Mouse (Mus musculus) neural tube, embryonic 12.5 days (tissue): ENCODE results near the gene Scarf1. TPM values are rescaled to one million over a fixed set of nuclear protein-coding genes. Genes with fewer than 3 reads are reported as not detected.

Experiments
- ATAC-seq: fragments of 200-750 bp; cut with Nextera tagmentation; 2 replicates; pipeline ENCODE4 v1.8.0; 2017; ENCODE audit warnings: low read depth, mild to moderate bottlenecking, moderate TSS enrichment, moderate library complexity; ENCODE audit not compliant: low FRiP score
- H3K27ac ChIP-seq: fragments of 300-500 bp; sonication (generic); 2 replicates; pipeline ENCODE4 v1.5.1; 2016
- H3K27me3 ChIP-seq: fragments of 300-500 bp; sonication (generic); replicated peaks from 2 replicates; pipeline ENCODE4 v1.6.1; 2016; ENCODE audit warnings: mild to moderate bottlenecking
- H3K36me3 ChIP-seq: fragments of 300-500 bp; sonication (generic); 2 replicates; pipeline ENCODE4 v1.6.1; 2016; ENCODE audit warnings: mild to moderate bottlenecking
- H3K4me1 ChIP-seq: fragments of 300-500 bp; sonication (generic); 2 replicates; pipeline ENCODE4 v1.6.1; 2016
- H3K4me2 ChIP-seq: fragments of 300-500 bp; sonication (generic); replicated peaks from 2 replicates; pipeline ENCODE4 v1.6.1; 2016; ENCODE audit warnings: mild to moderate bottlenecking
- H3K4me3 ChIP-seq: fragments of 300-500 bp; sonication (generic); 2 replicates; pipeline ENCODE4 v1.5.1; 2016
- H3K9ac ChIP-seq: fragments of 300-500 bp; sonication (generic); 2 replicates; pipeline ENCODE4 v1.6.1; 2016; ENCODE audit warnings: mild to moderate bottlenecking
- H3K9me3 ChIP-seq: fragments of 300-500 bp; sonication (generic); 2 replicates; pipeline ENCODE4 v1.6.1; 2016; ENCODE audit warnings: mild to moderate bottlenecking
- WGBS: fragments of 180-500 bp; shearing (Covaris S2); methylation state at CpG from one replicate; pipeline ENCODE4 v1.1.7; 2016; 5-methylcytosine and 5-hydroxymethylcytosine counted together
- polyA plus RNA-seq: library from polyadenylated mRNA; unstranded; fragments of >200 nt; fragmentation: Nextera tagmentation; extraction: Ambion mirVana; gene quantifications from 2 replicates; pipeline ENCODE4 v1.2.1, GENCODE M21; 2016

Gene Scarf1
- polyA plus RNA-seq: 4.9 and 5.8 TPM in 2 replicates

- 53% methylated on average over 8 of the region's 8 CpGs for WGBS
Measured at GRCm38 (mm10) chr11:75513336-75513735, at the start of gene Scarf1. Scarf1 (plus strand) TSS chr11:75513540.

DNA sequence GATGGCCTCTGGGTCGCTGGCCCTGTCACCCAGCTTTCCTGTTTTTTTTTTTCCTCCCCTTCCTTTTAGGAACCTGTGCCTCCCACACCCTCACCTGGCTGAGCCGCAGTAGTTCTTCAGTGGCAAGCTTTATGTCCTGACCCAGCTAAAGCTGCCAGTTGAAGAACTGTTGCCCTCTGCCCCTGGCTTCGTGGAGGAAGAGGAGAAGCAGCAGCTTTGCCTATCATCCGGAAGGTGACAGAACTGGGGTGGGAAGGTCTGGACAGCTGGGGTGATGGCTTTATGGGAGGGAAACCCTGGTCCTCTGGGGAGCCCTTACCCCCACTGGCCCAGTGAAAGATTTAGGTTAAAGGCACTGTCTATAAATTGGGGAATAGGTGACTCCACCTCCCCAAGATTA lies 49.7 kb upstream of the Scarf1 start:
- no peak overlapping the region for H3K4me2 ChIP-seq
- WGBS: 75% methylated on average over 4 of the region's 4 CpGs
- H3K27ac ChIP-seq: no peak overlapping the region
- no peaks in the 10 kb centered on the region; the same call in 1 of the 2 replicates for H3K27me3 ChIP-seq
- peaks cover 34% of the 10 kb centered on the region for H3K4me1 ChIP-seq
- no peak overlapping the region for H3K9ac ChIP-seq
- peaks cover 16% of the 10 kb centered on the region for H3K36me3 ChIP-seq
- ATAC-seq: no peak
- H3K4me3 ChIP-seq: no peak overlapping the region
- no peaks in the 10 kb centered on the region for H3K9me3 ChIP-seq

More at GRCm38 (mm10) chr11:75513336-75513735, at the start of gene Scarf1:
- Histone ChIP-seq H3K4me2 (no peak within 1 kb of the TSS), H3K27ac (no peak within 1 kb of the TSS), H3K9me3 (no peaks in the 10 kb centered on the region), H3K9ac (no peak within 1 kb of the TSS), H3K4me1 (peaks cover 21% of the 10 kb centered on the region), H3K36me3 (peaks cover 20% of the 10 kb centered on the region), H3K27me3 (no peaks in the 10 kb centered on the region), H3K4me3 (no peak within 1 kb of the TSS)
- no peak for ATAC-seq

GRCm38 (mm10) chr11:75464417-75464816 lies 48.9 kb upstream of the Scarf1 start:
- Histone ChIP-seq H3K27me3 (no peaks in the 10 kb centered on the region; the same call in 1 of the 2 replicates), H3K9ac (no peak overlapping the region), H3K36me3 (peaks cover 16% of the 10 kb centered on the region), H3K4me1 (peaks cover 34% of the 10 kb centered on the region), H3K9me3 (no peaks in the 10 kb centered on the region), H3K4me3 (no peak overlapping the region), H3K4me2 (no peak overlapping the region), H3K27ac (no peak overlapping the region)
- WGBS: 92% methylated on average over 6 of the region's 6 CpGs
- no peak for ATAC-seq

- ATAC-seq: no peak
- H3K4me2 ChIP-seq: no peak overlapping the region
- 74% methylated on average over 6 of the region's 6 CpGs for WGBS
Measured at GRCm38 (mm10) chr11:75465051-75465450, 48.3 kb upstream of the Scarf1 start.

GRCm38 (mm10) chr11:75466731-75467505 lies 46.4 kb upstream of the Scarf1 start:
- no peak for ATAC-seq
- no peaks in the 10 kb centered on the region for H3K9me3 ChIP-seq
- no peak overlapping the region for H3K4me2 ChIP-seq
- H3K27me3 ChIP-seq: no peaks in the 10 kb centered on the region; the same call in 1 of the 2 replicates
- no peak overlapping the region for H3K9ac ChIP-seq
- H3K36me3 ChIP-seq: peaks cover 16% of the 10 kb centered on the region
- WGBS: 99% methylated on average over 4 of the region's 4 CpGs
- no peak overlapping the region for H3K27ac ChIP-seq
- peaks cover 23% of the 10 kb centered on the region for H3K4me1 ChIP-seq
- H3K4me3 ChIP-seq: no peak overlapping the region

More at GRCm38 (mm10) chr11:75465051-75465450, 48.3 kb upstream of the Scarf1 start:
- H3K27ac ChIP-seq: no peak overlapping the region
- H3K4me3 ChIP-seq: no peak overlapping the region
- no peaks in the 10 kb centered on the region for H3K9me3 ChIP-seq
- H3K9ac ChIP-seq: no peak overlapping the region
- no peaks in the 10 kb centered on the region; the same call in 1 of the 2 replicates for H3K27me3 ChIP-seq
- H3K4me1 ChIP-seq: peaks cover 28% of the 10 kb centered on the region
- H3K36me3 ChIP-seq: peaks cover 16% of the 10 kb centered on the region

DNA sequence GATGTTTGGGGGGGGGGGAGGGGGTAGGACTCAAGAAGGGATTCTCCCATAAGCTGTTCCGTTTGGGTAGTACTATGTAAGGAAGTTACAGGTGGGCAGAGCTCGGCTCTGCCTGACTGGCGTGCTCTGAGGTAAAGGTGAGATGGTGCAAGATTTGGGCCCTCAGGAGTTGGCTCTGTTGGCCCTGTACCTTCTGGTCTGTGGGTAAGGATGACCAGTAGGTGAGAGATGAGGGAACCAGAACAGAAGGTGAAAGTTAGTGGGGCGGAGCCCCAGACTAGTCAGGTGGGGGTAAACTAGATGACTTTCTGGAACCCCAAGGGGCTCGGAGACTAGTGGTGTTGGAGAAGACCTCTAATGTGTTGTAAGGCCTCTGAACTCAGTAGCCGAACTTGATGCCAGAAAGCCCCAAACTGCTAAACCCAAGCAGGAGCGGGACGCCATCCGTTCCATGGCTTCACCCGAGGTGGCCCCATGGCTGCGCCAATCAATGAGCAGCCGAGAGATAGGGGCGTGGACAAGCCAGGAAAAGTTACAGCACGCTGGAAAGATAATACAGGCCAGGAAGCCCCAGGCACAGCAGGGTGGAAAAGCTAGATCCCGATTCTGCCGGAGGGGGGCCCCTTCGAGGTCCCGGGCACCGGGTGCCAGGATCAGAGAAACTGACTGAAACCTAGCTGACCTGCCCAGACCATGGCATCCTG lies 45.7 kb upstream of the Scarf1 start:
- Histone ChIP-seq H3K36me3 (peaks cover 16% of the 10 kb centered on the region), H3K27ac (no peak overlapping the region), H3K9me3 (no peaks in the 10 kb centered on the region), H3K4me3 (peak overlapping the region; percentile 33), H3K27me3 (no peaks in the 10 kb centered on the region; the same call in 1 of the 2 replicates), H3K4me2 (peak overlapping the region; percentile 67), H3K9ac (peak overlapping the region; percentile 55), H3K4me1 (peaks cover 16% of the 10 kb centered on the region)
- 17% methylated on average over 19 of the region's 19 CpGs for WGBS
- ATAC-seq: 0 out of 2 replicates have a peak, but pooled peaks have one; percentile 50

- Histone ChIP-seq H3K9me3 (no peaks in the 10 kb centered on the region), H3K27ac (no peak overlapping the region), H3K27me3 (no peaks in the 10 kb centered on the region), H3K4me2 (peak overlapping the region; percentile 67), H3K36me3 (peaks cover 16% of the 10 kb centered on the region), H3K4me3 (peak overlapping the region; percentile 33), H3K9ac (peak overlapping the region; percentile 55; the same call in 1 of the 2 replicates), H3K4me1 (peaks cover 11% of the 10 kb centered on the region; the same call in 1 of the 2 replicates)
- no peak for ATAC-seq
- WGBS: 75% methylated on average over 7 of the region's 7 CpGs
Measured at GRCm38 (mm10) chr11:75468410-75468809, 44.9 kb upstream of the Scarf1 start.

DNA sequence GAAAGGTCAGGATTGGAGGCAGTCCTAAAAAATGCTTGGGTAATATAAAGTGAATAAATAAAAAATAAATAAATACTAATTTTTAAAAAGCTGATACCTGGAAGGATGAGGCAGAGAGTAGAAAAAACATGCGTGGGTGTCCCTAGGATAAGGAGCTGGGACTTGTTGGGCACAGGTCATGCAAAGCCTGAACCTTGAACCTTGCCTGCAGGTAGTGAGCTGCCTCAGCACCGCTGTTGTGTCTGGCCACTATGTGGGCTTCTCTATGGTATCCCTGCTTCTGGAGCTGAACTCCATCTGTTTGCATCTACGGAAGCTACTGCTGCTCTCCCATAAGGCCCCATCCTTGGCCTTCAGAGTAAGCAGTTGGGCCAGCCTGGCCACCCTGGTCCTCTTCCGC lies 44.1 kb upstream of the Scarf1 start:
- no peaks in the 10 kb centered on the region for H3K9me3 ChIP-seq
- H3K4me3 ChIP-seq: no peak overlapping the region
- H3K4me2 ChIP-seq: no peak overlapping the region
- H3K9ac ChIP-seq: no peak overlapping the region
- H3K36me3 ChIP-seq: peaks cover 16% of the 10 kb centered on the region
- peaks cover 11% of the 10 kb centered on the region; the same call in 1 of the 2 replicates for H3K4me1 ChIP-seq
- 91% methylated on average over 4 of the region's 4 CpGs for WGBS
- no peak for ATAC-seq
- no peak overlapping the region for H3K27ac ChIP-seq
- H3K27me3 ChIP-seq: no peaks in the 10 kb centered on the region

GRCm38 (mm10) chr11:75470675-75471074 lies 42.7 kb upstream of the Scarf1 start:
- Histone ChIP-seq H3K4me1 (peaks cover 11% of the 10 kb centered on the region; the same call in 1 of the 2 replicates), H3K4me3 (no peak overlapping the region), H3K9ac (no peak overlapping the region), H3K27me3 (no peaks in the 10 kb centered on the region), H3K4me2 (no peak overlapping the region), H3K9me3 (no peaks in the 10 kb centered on the region), H3K27ac (no peak overlapping the region), H3K36me3 (peaks cover 3% of the 10 kb centered on the region)
- ATAC-seq: no peak
- WGBS: 84% methylated on average over 3 of the region's 3 CpGs

GRCm38 (mm10) chr11:75472469-75473081 lies 40.8 kb upstream of the Scarf1 start:
- no peaks in the 10 kb centered on the region for H3K27me3 ChIP-seq
- no peaks in the 10 kb centered on the region for H3K9me3 ChIP-seq
- no peaks in the 10 kb centered on the region for H3K36me3 ChIP-seq
- H3K4me3 ChIP-seq: no peak overlapping the region
- peaks cover 8% of the 10 kb centered on the region; the same call in 1 of the 2 replicates for H3K4me1 ChIP-seq
- WGBS: 88% methylated on average over 11 of the region's 11 CpGs
- H3K4me2 ChIP-seq: no peak overlapping the region
- H3K27ac ChIP-seq: no peak overlapping the region
- ATAC-seq: no peak
- H3K9ac ChIP-seq: no peak overlapping the region

GRCm38 (mm10) chr11:75473376-75473775 lies 40.0 kb upstream of the Scarf1 start:
- Histone ChIP-seq H3K27me3 (no peaks in the 10 kb centered on the region), H3K9me3 (no peaks in the 10 kb centered on the region), H3K9ac (no peak overlapping the region), H3K36me3 (no peaks in the 10 kb centered on the region), H3K27ac (no peak overlapping the region), H3K4me1 (no peaks in the 10 kb centered on the region), H3K4me2 (no peak overlapping the region), H3K4me3 (no peak overlapping the region)
- WGBS: 66% methylated on average over 7 of the region's 7 CpGs
- ATAC-seq: no peak

DNA sequence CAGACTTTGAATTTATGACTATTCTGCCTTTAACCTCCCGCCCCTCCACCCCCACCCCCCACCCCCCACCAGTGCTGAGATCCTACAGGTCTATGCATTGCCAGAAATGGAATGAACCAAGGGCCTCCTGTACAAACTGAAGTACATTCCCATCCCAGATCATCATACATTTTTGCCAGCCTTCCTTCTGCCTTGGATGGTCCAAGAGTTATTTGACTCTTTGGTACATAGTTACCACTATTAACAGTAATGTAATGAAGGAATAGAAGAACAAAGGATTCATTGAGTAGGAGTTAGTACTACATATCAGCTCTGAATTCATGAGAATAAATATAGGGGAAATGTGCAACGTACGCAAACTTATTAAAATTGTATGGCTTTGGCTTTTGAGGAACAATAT lies 27.1 kb upstream of the Scarf1 start:
- 18% methylated on average over 3 of the region's 3 CpGs for WGBS
- ATAC-seq: peak; percentile 35; the same call in 1 of the 2 replicates
- Histone ChIP-seq H3K4me2 (peak overlapping the region; percentile 41), H3K36me3 (peaks cover 23% of the 10 kb centered on the region), H3K4me1 (peaks cover 9% of the 10 kb centered on the region), H3K4me3 (no peak overlapping the region), H3K9ac (no peak overlapping the region), H3K27me3 (no peaks in the 10 kb centered on the region), H3K27ac (no peak overlapping the region), H3K9me3 (no peaks in the 10 kb centered on the region)
